Mouse (Mus musculus): ENCODE measurements around the gene Xpc.

Gene Xpc

GRCm38 (mm10) chr6:91522816-91523215 is 7.1 kb upstream of the Xpc start:
- no peak for DNase-seq (ENCODE audit: low spot score)

- no peak for DNase-seq (ENCODE audit: low spot score)
Measured at GRCm38 (mm10) chr6:91518454-91519020, 2.8 kb upstream of the Xpc start.

DNA sequence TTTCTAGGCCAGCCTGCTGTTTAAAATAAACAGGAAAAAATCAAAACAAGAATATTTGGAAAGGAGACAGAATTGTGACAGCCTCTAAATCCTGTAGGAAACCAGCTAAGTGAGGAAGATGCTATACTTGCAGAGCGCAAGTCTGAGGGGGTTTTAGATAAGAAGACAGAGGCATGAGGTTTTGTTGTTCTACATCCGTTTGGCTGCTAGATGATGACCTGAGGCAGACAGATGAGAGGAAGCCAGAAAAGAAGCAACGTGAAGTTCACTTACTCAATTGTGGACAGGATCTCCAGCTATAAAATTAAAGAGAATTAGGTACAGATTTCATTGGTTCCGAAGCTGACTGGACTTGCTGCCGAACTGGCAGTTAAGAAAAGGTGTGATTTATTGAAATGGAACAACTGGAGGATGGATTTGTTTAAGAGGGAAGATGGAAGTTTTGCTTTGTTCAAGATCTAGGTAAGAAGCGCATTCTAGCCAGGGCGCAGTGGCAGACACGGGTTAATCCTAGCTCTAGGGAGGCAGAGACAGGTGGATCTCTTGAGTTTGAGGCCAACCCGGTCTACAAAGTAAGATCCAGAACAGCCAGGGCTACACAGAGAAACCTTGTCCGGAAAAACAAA is 838 bp downstream of the Xpc start:
- no peak for DNase-seq (ENCODE audit: low spot score)

- no peak for DNase-seq (ENCODE audit: low spot score)
Measured at GRCm38 (mm10) chr6:91514135-91514534, 1.6 kb downstream of the Xpc start.

- no peak for DNase-seq (ENCODE audit: low spot score)
Measured at GRCm38 (mm10) chr6:91510211-91510610, 5.5 kb downstream of the Xpc start.

DNA sequence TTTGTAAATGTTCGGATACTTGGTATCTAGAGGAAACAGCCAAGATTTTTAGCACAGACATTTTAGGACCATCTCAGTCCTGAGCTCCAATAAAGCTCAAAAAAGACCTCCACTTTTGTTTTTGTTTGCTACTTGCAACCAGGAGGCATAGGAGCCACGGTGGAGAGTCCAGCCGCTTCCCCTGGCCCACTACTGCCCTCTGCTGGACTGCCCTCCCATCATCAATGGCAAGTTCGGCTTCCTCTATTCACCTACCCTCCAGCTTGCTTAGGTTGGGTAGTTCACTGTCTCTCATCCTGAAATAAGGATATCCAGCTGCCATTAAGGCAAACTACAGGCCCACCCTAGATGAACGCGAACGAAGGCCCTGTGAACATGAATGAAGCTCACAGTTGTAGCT is 6.4 kb downstream of the Xpc start:
- DNase-seq (ENCODE audit: low spot score), result peak; percentile 71

- DNase-seq (ENCODE audit: low spot score), result no peak
Measured at GRCm38 (mm10) chr6:91508041-91508440, 7.6 kb downstream of the Xpc start.

GRCm38 (mm10) chr6:91506036-91506435 is 9.7 kb downstream of the Xpc start:
- DNase-seq (ENCODE audit: low spot score), result peak; percentile 51

DNA sequence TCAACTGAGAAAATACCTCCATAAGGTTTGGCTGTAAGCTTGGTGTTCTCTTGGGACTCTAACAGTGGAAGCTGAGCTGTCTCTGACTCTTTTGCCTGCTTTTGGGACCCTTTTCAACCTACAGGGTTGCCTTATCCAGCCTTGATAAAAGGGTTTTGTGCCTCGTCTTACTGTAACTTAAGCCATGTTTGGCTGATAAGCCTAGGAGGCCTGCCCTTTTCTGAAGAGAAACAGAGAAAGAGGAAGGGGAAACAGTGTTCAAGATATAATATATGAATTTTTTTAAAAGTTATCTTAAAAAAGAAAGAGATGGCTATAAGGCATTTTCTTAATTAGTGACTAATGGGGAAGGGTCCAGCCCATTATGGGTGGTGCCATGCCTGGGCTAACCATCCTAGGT is 12.4 kb downstream of the Xpc start:
- DNase-seq (ENCODE audit: low spot score), result no peak

- no peak for DNase-seq (ENCODE audit: low spot score)
Measured at GRCm38 (mm10) chr6:91494526-91494925, 21.2 kb downstream of the Xpc start.

DNA sequence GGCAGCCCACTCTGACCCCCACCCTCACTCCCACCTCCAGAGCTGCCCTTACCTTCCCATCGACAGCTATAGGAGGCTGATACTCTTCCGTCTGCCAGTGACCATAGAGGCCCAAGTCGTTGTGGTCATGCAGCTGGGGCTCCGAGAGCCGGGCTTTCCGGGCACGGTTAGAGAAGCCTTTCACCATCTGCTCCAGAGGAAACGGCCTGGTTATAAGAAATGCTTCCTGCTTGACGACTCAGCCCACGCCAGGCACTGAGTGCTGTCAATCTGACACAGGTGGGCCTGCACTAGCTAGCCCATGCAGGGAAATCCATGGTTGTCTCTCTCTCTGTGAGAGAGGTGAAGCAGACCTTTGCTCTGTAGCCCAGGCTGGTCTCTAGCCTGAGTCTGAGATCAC is 22.6 kb downstream of the Xpc start:
- no peak for DNase-seq (ENCODE audit: low spot score)

GRCm38 (mm10) chr6:91491004-91491403 is 24.7 kb downstream of the Xpc start:
- no peak for DNase-seq (ENCODE audit: low spot score)

- DNase-seq (ENCODE audit: low spot score), result no peak
Measured at GRCm38 (mm10) chr6:91489872-91490271, 25.8 kb downstream of the Xpc start.

GRCm38 (mm10) chr6:91488496-91489212 is 27.0 kb downstream of the Xpc start:
- peak; percentile 91 for DNase-seq (ENCODE audit: low spot score)

- no peak for DNase-seq (ENCODE audit: low spot score)
Measured at GRCm38 (mm10) chr6:91486736-91487453, 28.8 kb downstream of the Xpc start.

DNA sequence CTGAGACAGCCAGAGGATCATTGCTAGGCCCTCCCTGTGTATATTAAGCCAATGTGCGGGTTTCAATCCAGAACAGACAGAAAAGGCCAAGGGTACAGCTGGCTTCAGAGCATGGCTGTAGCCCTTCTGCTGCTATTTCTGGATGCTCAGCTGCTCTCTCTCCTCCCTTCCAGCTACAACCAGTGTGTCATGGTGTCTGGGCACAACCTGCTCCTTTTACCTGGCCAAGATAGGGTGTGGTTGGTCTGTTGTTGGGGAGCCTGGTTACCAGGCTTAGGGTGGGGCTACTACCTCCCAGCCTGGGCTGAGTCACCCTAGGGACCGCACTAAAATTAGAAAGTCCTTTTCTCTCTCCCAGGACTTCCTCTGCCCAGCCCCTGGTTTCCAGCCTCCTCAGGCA is 32.3 kb downstream of the Xpc start:
- no peak for DNase-seq (ENCODE audit: low spot score)

- DNase-seq (ENCODE audit: low spot score), result no peak
Measured at GRCm38 (mm10) chr6:91476541-91476940, 39.1 kb downstream of the Xpc start.

DNA sequence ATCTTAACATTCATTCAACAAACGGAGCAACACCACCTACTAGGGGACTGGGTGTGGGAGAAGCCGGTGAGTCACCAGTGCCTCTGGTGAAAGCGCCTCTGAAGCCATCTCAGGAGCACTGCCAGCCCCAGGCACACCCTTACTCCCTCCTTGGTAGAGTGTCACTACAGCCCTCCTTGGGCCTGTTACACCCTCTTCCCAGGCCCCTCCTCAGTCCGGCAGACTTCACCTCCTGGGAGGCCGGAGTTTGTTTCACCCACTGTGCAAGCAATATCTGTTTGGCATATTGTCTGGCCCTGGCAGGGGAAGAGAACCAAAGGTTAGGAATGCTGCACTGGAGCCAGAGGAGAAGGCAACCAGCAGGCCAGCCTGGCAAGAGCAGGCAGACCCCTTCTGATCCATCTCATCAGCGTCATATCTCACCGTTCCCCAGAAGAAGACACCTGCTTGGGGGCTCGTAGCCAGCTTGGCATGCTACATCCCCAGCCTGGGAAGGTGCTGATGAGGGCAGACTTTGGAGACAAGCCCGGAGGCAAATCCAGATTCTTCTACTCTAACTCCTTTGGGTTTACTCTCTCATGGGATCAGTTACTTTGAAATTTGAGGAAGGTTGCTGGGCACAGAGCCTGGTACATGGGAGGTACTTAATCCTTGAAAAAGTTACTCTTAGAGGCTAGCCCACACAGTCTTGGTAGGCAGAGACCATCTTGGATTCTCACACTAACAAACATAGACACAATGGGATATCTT is 41.1 kb downstream of the Xpc start:
- DNase-seq (ENCODE audit: low spot score), result no peak

GRCm38 (mm10) chr6:91473805-91474440 is 41.8 kb downstream of the Xpc start:
- DNase-seq (ENCODE audit: low spot score), result no peak

- DNase-seq (ENCODE audit: low spot score), result peak; percentile 99
Measured at GRCm38 (mm10) chr6:91472868-91473804, 42.6 kb downstream of the Xpc start, which contains the start of the genes Chchd4 and Tmem43. TSS of gene Chchd4 (minus strand) at chr6:91473546. TSS of gene Tmem43 (plus strand) at chr6:91473703.
